Mouse (Mus musculus): ENCODE data around the gene Gamt.

DNA sequence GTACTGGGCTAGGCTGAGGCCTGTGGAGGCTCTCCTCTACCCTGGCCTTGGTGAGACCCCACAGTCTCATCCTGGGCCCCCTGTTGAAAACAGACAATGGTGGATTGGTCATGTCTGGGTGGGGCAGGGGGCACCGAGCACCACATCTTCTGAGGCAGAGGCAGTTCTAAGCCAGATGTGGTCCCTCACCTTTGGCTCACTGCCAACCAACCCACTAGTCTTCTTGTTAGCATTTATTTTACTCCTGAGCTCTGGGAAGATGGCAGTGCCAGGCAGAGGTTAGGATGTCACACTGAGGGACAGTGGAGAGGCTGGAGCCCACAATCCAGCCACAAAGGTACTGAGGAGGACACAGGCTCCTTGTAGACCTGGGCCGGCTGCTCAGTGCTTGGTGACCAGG lies 2.9 kb downstream of the Gamt start:
- TF ChIP-seq CTCF (conservative IDR thresholded peaks at IDR 0.05; ENCODE audit: low read length) (no peak), NANOG (IDR thresholded peaks at IDR 0.05; ENCODE audit: borderline replicate concordance, low read length) (no peak)

Data from E14TG2a.4 (cell line).